Mouse (Mus musculus): ENCODE results near the gene Zfp366. TPM values are rescaled to one million over a fixed set of nuclear protein-coding genes. Genes with fewer than 3 reads are reported as not detected.
A peak's percentile ranks its signal among the peaks of the same experiment; 100 is the strongest.

Gene Zfp366
- total RNA-seq, 4 experiments from 2014 or later: 7.9 to 12.2 (median 9.7) TPM

- no peak for DNase-seq (ENCODE audit: low spot score)
Measured at GRCm38 (mm10) chr13:99244896-99245295, 60.3 kb downstream of the Zfp366 start.

DNA sequence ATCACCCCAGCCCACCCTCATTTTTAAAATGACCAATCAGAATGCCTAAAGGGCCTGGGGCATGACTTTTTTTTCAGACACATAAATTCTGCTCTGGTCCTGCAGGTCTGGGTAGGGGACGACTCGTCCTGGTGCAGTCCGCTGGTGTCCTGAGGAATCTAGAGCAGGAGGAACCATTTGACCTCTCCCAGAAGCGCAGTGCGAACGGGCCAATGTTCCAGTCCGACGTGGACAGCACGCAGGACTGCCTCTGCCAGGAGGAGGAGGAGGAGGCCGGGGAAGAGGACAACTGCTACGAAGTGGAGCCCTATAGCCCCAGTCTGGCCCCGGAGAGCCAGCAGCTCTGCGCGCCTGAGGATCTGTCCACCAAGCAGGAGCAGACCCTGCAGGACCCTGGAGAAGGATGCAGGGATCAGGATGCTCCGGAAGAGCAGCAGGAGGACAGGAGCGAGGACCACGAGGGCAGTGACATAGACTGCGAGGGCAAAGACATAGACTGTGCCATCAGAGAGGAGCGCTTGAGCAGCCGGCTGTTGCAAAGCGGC, 61.4 kb downstream of the Zfp366 start:
- DNase-seq (ENCODE audit: low spot score): no peak

DNA sequence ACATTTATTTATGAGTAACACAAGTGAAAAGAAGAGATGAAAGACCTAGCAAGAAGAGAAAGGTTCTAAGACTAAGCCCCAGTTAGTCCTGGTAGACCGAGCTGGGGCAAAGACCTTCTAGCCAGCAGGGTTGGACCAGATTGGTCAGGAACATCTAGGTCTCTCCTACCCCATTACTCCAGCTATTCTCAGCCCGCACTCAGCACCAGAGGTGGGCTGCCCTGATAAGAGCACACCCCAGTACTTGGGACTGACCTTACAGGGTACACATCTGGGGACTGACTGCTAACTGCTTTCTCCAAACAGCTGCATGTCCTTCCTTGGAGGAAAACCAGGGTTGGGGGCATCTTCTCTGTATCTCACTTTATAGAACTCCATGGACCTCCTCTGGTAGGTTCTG, 66.2 kb downstream of the Zfp366 start:
- no peak for DNase-seq (ENCODE audit: low spot score)

DNA sequence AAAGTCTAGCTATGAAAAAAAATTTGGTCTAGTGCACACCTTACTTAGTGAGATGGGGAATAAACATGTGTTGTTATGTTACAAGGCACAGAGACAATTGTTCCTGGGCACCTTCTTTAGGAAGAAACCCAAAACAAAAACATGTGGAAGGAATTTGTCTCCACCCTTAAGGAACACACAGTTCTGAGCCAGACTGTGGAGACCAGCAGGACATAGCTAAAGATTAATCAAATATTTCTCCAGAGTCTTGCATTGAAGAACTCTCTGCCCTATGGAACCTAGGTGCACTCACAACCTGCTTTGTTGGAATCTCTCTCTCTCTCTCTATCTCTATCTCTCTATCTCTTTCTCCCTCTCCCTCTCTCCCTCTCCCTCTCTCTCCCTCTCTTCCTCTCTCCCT, 69.6 kb downstream of the Zfp366 start:
- DNase-seq (ENCODE audit: low spot score): no peak

DNA sequence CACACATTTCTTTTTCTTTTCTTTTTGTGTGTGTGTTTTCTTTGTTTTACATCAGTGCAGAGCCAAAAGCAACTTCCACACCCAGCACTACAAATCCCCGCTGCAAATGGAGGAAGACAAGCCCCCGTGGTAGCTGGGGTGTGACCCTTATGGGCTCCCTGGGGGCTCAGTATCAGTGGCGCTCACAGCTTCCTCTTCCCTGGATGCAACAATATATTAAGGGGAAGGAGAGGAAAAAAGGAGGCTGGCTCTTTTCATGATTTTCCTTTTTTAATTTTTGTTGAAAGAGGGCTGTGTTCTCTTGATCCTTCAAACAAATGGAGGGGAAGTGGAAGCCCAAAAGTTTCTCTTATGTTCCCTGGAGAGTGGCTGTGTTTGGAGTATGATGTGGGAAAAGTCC, 70.2 kb downstream of the Zfp366 start:
- peak; percentile 61 for DNase-seq (ENCODE audit: low spot score)

DNA sequence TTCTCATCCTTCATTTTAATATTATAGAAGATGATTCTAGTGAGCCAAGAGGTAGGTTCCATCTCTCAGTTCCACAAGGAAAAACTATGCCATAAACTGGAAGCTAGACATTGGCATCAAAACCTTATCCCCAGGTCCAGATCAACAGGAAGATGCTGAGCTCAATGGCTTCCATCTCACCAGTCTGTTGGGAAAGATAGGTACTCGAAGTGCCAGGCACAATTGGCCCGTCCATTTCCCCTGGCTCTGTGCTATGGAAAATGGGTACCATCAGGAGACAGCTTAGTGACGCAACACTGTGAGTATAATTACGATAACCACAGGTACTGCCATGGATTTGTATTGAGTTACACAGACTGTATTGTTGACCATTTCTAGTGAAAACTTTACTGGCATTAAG, 72.3 kb downstream of the Zfp366 start:
- no peak for DNase-seq (ENCODE audit: low spot score)

- DNase-seq (ENCODE audit: low spot score): no peak
Measured at GRCm38 (mm10) chr13:99258677-99259076, 74.1 kb downstream of the Zfp366 start.

- DNase-seq (ENCODE audit: low spot score): no peak
Measured at GRCm38 (mm10) chr13:99259502-99260174, 75.0 kb downstream of the Zfp366 start.

DNA sequence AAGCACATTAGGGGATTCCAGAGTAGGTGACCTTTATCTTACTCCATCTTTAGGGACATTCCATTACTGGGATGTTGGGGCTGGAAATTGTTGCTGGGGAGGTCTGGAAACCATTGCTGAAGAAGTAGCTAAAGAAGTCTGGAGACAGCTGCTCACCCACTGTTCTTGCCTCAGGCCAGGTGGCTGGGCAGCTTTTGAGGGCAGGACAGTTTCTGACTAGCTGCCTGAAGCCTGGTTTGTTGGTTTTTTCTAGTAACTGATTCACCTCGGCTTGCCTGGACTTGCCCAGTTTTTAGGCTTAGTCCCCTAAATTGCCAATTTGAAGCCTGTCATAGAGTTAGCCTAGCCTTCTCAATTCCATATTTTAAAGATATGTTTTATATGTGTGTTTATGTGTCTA, 77.8 kb downstream of the Zfp366 start:
- DNase-seq (ENCODE audit: low spot score): no peak

DNA sequence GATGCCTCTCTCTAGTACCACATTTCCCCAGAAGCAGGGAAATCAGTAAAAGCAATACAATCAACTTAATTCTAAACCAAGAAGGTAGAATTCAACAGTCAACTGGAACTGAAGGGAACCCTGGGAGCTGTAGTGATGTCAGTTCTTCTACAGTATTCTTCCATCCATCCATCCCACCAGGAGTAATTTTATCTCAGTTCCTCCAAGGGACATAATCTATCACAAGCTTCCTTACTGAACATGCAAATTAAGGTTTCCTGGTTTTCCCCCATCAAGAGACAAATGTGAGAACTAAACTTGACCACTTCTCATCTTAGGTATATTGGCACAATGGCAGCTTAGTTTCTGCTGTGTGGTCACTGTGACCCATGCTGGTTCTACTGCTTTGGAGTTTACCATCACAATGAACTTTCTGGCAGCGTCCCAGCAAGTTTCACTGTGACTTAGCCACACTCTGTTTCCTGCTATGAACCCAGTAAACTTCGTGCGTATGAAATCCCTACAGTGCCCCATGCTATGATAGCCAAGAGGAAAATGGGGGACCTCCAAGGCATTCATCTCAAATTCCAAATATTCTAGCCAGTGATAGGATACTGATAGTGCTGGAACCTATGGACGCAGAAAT, 78.6 kb downstream of the Zfp366 start:
- DNase-seq (ENCODE audit: low spot score): no peak

DNA sequence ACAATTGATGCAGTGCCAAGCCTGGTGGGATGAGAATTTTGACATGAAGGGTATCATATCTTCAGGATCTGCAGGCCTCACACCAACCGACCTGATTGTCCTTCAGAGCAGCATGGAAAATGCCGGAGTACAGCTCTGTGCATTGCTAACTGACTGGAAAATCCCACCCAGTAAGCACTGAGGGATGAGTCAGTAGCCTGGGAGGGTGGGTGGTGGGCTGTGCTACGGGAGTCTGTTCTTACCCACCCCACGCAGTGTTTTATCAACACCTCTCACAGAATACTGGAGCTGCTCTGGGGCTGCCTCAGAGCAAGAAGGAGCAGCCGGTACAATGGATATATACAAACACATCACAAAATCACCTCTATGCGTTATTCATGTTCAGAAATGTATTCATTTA, 79.9 kb downstream of the Zfp366 start:
- no peak for DNase-seq (ENCODE audit: low spot score)

GRCm38 (mm10) chr13:99272046-99272445, 87.4 kb downstream of the Zfp366 start:
- DNase-seq (ENCODE audit: low spot score): no peak

DNA sequence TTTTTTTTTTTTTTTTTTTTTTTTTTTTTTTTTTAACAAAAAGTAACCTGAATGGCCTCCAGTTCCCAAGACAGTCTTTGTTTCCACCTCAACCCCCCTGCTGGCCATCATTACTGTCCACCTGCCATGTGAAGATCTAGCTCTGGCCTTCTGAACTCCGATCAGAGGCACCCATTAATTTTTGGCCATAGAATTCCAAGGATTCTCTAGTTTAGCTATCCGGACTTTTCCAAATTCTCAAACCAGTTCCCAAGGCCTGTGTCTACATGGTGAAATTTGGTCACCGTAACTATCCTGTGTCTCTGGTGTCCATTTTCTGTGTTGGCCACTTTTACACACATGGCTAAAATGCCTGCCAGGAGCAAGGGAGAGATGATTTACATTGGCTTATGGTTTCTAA, 92.9 kb downstream of the Zfp366 start:
- DNase-seq (ENCODE audit: low spot score): no peak

GRCm38 (mm10) chr13:99278511-99278910, 93.9 kb downstream of the Zfp366 start:
- no peak for DNase-seq (ENCODE audit: low spot score)

GRCm38 (mm10) chr13:99279351-99279750, 94.7 kb downstream of the Zfp366 start:
- DNase-seq (ENCODE audit: low spot score): no peak

GRCm38 (mm10) chr13:99282961-99283360, 98.3 kb downstream of the Zfp366 start:
- no peak for DNase-seq (ENCODE audit: low spot score)

- DNase-seq (ENCODE audit: low spot score): no peak
Measured at GRCm38 (mm10) chr13:99283916-99284315, 99.3 kb downstream of the Zfp366 start.

DNA sequence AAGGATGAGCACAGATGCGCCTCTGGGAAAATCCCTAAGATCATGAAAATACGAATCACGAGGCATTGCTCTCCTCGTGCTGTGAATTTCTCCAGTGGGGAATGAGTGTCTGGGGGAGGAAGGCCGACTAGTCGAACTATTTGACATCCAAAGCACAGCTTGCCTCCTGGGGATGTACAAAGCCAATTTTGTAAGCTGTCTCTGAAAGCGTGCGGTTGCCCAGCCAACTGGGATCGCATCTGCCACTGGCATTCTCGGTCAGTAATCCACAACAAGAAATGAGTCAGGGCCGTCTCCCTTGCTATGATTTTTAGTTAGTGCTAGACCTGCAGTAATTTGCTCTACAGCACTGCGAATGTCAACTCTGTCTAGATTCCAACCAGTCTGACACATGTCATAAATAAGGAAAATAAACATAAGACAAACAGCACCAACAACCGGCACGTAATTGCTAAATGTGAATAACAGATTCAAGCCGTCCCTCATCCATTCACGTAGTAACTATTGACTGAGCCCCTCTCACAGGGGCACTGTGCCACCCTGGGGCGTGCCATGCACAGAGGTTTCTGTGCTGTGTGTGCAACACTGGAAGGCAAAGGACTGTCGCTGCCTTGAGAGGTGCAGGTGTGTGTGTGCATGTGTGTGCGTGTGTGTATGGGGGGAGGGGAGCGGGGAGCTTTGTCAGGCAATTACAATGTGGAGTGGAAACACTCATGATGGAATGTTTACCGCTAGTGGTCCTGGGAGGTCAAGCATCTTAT, 100.0 kb downstream of the Zfp366 start:
- no peak for DNase-seq (ENCODE audit: low spot score)

DNA sequence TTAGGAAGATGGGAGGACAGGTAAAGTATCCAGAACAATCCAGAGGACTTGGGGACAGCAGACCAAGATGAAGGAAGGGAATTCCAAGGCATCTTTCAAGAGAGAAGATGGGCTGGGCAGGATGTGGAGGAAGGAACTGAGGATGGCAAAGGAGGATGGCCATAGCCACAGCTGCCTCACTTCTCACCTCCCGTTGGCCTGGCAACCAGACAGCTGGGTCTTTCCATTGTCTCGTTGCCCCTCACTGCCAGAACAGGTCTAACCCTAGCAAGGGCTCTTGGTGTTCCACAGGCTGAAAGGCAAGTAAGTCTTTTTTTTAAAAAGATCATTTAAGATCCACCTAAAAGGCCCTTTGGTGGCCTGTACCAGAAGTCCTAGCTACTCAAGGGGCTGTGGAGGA, 100.6 kb downstream of the Zfp366 start:
- DNase-seq (ENCODE audit: low spot score): no peak

DNA sequence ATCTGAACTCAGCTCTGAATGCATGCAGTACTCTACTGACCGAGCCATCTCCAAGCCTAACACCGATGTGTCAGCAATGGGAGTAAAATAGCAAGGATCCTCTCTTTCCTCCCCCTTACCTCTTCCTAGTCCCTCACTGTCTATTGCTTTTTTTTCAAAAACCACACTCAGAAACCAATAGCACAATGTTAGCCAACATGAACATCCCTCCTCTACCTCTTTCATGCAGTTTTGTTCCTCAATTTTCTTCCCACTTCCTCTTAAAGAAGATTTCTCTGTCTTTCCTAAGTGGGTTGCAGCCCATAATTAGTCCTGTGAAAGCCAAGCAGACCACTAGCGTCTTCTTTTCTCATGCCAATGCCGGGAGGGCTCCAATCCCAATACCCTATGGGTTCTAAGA, 102.6 kb downstream of the Zfp366 start:
- no peak for DNase-seq (ENCODE audit: low spot score)

GRCm38 (mm10) chr13:99287786-99288185, 103.2 kb downstream of the Zfp366 start:
- no peak for DNase-seq (ENCODE audit: low spot score)

- DNase-seq (ENCODE audit: low spot score): no peak
Measured at GRCm38 (mm10) chr13:99290766-99291165, 106.1 kb downstream of the Zfp366 start.

DNA sequence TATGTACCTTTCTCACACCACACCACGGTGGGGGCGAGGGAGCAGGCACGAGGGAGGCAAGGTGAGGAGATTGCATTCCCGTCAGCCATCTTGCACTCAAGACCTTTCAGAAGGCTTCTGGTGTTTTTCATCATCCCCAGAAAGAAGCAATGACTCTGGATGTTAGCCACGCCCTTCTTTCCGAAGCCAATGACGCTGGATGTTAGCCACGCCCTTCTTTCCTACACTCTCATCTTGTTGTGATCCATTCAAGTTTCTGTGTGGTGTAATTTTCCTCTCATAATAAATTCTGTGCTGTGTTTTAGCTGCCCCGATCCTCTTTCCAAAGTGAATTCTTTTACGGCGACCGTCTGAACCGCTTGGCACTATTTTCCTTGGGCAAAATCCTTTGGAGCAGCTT, 109.6 kb downstream of the Zfp366 start:
- DNase-seq (ENCODE audit: low spot score): no peak
